Mouse (Mus musculus) large intestine, adult 2 months (tissue): ENCODE measurements around the gene 2410015M20Rik. TPM values are rescaled to one million over a fixed set of nuclear protein-coding genes. Genes with fewer than 3 reads are reported as not detected.
A peak's percentile ranks its signal among the peaks of the same experiment; 100 is the strongest.
"Not testable (repeated sequence)": the region's sequence is repeated elsewhere in the genome, so short reads cannot be mapped to it uniquely, and the experiment has no call there.

Source experiments
- DNase-seq: peaks from one replicate; pipeline ENCODE4 v3.0.0-alpha.2; 2012; ENCODE audit warnings: low read depth, low spot score
- WGBS: fragments of 180-500 bp; shearing (Covaris S2); methylation state at CpG from one replicate; pipeline ENCODE4 v1.1.7; 2018; 5-methylcytosine and 5-hydroxymethylcytosine counted together
- polyA plus RNA-seq: library from polyadenylated mRNA; depleted of rRNA; stranded (reverse); fragments of >200 nt; gene quantifications from 2 replicates; pipeline ENCODE4 v1.2.3, GENCODE M21; 2012

The 2410015M20Rik gene
- polyA plus RNA-seq, 1 experiment: 202 TPM

DNA sequence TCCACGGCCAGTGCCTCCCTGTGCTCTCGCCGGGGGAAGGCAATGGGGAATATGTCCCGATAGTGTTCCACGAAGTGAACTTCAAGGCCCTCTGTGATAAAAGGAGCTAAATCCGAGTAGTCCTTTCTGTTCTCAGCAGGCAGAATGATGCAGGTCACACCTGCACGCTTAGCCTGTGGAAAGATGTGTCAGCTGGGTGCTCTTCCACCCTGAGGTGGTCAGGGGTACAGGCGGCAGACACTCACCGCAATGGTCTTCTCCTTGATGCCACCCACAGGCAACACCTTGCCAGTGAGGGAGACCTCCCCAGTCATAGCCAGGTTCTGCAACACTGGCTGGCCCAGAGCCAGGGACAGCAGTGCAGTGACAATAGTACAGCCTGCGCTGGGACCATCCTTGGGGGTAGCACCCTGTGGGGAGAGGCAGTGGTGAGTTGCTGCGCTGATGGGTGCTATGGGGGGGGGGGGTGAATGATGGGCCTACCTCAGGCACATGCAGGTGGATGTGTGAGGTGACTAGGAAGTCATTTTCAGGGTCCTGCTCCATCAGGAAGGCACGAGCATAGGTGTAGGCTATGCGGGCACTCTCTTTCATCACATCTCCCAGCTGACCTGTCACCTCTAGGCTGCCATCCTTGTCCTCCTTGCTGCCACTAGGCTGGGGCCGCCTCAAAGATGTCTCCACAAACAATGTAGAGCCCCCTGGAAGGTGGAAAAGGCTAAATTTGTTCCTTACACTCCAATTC lies 5.0 kb upstream of the 2410015M20Rik start:
- WGBS: 13% methylated on average over 14 of the region's 14 CpGs
- DNase-seq: no peak

DNA sequence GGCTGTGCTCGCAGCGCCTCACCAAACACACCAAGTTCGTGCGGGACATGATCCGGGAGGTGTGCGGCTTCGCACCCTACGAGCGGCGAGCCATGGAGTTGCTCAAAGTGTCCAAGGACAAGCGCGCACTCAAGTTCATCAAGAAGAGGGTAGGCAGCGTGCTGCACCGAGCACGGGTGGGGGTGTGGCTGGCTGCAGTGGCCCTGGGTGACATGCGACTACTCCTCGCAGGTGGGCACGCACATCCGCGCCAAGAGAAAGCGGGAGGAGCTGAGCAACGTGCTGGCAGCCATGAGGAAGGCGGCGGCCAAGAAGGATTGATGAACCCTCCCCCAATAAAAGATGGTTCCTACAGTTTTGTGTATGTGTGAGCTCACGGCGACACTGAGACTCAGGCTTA lies 4.3 kb upstream of the 2410015M20Rik start:
- not testable (repeated sequence) for DNase-seq
- under 1% methylated on average over 26 of the region's 26 CpGs for WGBS

DNA sequence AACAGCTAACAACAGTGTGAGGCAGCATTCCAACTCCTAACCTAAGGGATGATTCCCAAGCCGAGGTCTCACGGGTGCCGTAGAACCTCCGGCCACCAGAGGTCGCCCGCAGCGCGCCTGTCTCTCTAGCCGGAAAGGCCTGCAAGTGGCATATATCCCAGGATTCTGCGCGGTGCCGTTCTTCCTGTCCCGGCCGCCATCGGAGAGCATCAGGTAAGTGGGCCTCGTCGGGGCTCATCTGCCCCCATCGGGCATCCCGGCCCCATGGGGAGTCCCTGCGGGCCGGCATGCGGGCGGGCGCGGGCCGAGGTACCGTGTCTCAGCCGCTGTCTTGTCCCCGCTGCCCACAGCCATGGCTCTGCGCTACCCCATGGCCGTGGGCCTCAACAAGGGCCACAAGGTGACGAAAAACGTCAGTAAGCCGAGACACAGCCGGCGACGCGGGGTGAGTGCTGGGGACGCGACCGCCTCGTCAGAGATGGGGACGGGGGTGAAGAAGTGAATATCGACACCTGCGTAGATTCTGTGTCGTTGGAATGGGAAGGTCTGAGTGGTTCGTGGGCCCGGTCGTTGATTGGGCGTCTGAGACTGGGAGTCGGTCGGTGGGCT lies 3.8 kb upstream of the 2410015M20Rik start, which contains the start of gene Rpl36:
Gene Rpl36, plus strand, starts transcription at position 181 of the 609 bp plus-strand sequence.
- under 1% methylated on average over 52 of the region's 52 CpGs for WGBS
- peak; percentile 51 for DNase-seq

DNA sequence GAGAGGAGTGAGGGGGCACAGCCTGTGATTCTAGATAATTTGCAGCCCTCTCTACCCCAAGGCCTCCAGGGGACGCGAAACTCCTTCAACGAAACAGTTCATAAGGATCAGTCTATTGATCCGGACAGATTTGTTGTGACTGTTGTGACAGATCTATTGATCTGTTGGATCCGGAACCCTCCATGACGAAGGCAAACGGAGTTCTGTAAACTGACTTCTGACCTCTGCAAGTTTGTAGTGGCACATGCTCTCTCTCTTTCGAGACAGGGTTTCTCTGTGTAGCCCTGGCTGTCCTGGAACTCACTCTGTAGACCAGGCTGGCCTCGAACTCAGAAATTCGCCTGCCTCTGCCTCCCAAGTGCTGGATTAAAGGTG lies 3.0 kb upstream of the 2410015M20Rik start:
- 79% methylated on average over 10 of the region's 10 CpGs for WGBS
- not testable (repeated sequence) for DNase-seq

DNA sequence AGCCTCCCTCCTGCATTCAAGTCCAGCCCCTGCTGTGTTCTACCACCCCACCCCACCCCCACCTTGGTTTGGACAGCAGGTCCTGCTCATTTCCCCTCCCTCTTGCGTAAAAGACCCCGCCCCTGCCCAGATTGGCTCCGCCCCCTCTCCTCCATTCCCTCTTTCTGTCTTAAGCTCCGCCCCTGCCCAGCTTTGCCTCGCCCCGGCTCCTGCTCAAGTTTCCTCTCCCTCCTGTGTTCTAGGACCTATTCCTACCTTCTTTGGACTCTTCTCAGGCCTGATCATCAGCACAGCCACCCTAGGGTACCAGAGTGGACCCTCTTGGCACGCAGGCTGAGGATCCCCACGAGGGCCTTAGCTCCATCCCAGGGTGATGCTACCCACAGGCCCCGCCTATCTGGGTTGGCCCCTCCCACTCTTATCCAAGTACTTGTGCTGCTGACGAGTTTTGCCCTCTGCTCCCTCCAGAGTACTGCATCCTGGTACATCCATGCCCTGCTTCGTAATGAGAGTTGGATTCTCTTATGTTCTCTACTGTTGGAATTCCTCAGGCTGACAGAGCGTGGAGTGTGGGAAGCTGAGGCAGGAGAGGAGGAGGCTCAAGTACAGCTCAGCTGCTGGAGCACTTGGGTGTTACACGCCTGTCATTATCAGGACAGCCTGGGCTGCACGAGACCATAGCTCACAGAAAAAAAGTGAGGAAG lies 2.4 kb upstream of the 2410015M20Rik start:
- WGBS: 21% methylated on average over 14 of the region's 14 CpGs
- DNase-seq: no peak

DNA sequence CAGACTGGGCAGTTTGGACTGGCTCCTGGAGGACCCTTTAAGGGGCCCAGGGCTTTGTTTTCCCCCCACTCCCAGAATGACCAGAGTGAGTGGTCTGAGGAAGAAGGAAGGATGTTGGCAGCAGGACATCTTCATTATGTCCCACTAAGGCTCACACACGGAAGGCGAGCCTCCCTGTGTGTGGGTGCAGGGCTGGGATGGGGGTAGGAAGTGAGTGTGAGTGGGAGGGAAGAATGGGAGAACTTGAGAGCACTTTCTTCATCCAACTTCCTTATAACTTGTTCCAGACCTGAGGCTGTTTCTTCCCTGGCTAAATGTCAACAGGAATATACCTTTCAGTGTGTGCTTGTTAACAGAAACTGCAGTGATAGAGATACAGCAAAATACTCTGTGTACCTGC lies 1.8 kb upstream of the 2410015M20Rik start:
- no peak for DNase-seq
- WGBS: 77% methylated on average over 2 of the region's 2 CpGs

DNA sequence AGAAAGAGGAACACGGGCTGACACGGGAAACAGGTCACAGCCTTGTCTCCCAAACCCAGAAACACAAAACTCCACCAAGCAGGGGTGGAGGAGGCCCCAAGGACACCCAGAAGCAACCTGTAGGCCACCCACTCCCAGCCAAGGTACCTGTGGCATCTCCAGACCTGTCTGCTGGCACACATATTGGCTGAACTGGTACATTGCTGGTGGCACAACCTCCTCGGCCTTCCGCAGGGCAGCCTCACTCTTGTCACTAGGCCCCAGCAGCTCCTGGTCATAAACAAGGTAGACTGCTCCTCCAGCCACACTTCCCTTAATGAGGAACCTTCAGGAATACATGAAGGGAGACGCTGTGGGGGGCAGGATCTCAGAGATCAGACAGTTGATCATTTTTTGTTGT lies 872 bp downstream of the 2410015M20Rik start:
- 17% methylated on average over 5 of the region's 5 CpGs for WGBS
- DNase-seq: no peak

DNA sequence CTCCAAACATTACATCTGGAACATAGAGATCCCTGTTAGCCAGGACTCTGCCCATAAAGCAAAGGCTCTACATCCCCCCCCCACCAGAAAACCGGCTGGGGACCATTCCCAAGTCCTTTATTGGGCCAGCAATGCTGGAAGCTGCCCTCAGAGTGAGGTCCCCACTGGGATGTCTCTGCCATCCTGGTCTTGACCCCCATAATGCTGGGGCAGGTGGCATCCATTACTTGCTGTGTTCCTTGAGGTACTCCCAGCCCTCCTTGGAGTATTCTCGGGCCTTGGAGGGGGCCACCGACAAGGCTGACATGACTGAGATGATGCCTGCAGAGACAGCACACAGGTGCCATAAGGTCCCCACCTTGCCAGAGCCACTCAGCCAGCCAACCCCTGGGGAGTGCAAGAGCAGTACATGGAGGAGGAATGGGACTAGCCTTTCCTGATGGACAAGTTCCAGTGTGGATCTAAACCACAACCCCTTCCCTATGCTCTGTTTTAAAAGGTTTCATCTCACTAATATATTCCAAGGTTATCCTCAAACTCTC lies 2.0 kb downstream of the 2410015M20Rik start:
- 67% methylated on average over 3 of the region's 3 CpGs for WGBS
- DNase-seq: no peak

DNA sequence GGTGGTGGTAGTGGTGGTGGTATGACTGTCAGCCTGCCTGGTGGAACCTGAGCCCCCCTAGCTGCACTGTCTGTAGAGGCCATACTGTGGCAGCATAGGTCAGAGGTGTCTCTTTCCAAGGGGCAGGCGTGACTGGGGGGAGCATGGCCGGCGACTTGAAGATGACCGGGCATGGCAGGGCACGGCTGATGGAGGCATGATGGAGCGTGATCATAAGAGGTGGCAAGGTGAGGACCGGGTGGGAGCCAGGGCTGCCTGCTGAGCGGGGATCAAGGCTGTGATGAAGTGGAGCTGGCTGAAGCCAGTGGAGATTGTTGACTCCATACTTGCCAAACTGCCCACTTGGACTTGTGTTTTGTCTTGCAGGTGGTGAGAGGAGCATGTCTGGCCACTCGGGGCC lies 4.1 kb downstream of the 2410015M20Rik start:
- 84% methylated on average over 9 of the region's 9 CpGs for WGBS
- no peak for DNase-seq

DNA sequence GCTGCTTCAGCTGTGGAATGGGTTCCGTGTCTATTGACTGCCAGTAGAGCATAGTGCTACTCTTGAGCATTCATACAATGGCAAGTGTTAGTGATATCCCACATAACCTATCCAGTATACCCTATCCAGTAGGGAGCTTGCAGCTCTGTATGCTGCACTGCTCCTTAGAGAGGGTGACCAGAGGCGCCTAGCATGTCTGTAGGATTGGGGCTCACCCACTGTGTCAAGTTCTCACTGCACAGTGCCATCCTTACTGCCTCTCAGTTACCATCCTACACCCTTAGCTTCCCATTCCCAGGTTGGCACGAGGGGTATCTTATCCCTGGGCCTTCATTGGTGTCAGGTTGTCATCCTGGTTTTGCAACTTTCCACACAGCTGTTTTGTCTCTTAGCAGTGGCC lies 5.1 kb downstream of the 2410015M20Rik start:
- no peak for DNase-seq
- 78% methylated on average over 3 of the region's 3 CpGs for WGBS

DNA sequence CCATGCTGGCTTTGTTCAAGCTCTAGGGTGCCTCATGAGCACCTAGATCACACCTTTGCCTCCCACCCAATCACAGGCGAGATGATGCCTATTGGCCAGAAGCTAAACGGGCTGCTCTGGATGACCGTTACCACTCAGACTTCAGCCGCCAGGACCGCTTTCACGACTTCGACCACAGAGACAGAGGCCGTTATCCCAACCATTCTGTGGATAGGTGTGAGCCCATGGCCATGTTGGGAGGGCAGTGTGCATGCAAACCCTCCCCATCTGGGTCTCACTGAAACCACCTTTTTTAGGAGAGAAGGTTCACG lies 5.5 kb downstream of the 2410015M20Rik start:
- WGBS: 89% methylated on average over 9 of the region's 9 CpGs

DNA sequence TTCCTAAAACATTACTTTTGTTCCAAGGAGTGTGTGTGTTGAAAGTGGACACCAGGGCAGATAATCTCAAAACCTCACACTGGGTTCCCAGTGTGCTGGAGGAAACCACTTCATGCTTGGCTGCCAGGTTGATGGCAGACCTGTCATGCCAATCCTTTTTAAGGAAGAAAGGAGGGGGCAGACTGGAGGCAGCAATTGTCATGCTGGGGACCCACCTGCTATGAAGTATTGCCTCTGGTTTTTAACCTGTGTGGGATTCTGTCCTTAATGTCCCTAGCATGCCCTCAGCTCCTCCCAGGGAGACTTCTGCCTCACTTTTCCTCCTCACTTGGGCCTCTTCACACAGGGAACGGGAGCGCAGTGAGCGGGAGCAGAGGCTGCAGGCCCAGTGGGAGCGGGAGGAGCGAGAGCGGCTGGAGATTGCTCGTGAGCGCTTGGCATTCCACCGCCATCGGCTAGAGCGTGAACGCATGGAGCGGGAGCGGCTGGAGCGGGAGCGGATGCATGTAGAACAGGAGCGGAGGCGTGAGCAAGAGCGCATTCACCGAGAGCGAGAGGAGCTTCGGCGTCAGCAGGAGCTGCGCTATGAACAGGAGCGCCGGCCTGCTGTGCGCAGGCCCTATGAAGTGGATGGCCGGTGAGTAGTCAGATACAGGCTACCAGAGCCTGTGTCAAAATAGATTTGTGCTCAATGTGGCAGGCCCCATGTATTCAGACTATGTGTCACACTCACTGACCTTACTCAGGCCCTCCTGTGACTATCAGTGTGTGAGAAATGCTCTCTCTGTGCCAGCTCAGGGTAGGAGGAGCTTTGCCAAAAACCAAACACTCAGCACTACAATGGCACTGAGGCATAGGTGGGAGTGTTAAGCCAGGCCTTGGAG lies 6.1 kb downstream of the 2410015M20Rik start:
- WGBS: 96% methylated on average over 28 of the region's 28 CpGs
- no peak for DNase-seq

More for the DNA sequence above, 5.5 kb downstream of the 2410015M20Rik start:
- DNase-seq: no peak

DNA sequence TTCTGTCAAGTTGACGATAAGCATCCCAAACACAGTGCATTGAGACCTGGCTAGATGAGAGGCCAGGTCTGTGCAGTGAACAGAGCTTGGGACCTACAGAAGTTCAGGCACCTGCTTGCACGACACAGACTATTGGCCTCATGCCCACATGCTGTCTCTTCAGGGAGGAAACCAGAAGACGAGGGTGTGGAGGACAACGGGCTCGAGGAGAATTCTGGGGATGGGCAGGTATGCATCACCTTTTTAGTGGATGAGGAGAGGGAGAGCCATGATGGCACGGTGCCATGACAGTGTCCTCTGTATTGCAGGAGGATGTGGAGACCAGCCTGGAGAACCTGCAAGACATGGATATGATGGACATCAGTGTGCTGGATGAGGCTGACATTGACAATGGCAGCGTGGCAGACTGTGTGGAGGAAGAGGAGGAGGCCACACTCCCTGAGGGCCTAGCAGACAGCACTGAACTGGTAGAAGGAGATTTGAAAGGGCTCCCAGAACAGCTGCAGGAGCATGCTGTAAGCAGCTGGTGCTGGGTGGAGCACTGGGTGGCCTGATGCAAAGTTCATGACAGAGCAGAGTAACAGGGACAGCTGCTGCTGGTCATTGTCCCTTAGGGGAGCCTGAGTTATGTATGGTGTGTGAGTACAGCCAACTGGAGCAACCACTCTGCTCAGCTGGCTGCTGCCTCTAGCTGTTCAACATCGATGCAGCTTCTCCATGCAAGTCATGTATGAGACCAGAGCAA lies 15.9 kb downstream of the 2410015M20Rik start:
- DNase-seq: no peak
- WGBS: 58% methylated on average over 8 of the region's 8 CpGs

DNA sequence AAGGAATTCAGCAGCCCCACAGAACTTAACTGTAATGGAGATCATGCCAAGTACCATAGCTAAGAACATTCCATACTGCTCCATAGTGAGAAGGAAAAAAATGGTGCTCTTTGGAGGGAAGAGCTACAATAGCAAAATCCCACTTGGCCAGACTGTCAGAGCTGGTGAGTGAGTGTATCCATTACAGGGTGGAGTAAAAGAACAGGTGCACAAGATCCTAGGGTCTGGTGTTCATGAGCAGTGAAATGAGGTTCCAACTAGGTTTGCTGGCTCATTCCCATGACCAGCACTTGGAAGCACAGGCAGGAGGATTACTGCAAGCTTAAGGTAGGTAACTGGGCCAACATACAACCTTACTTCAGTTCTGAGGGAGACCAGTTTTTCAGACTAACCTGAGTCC lies 17.0 kb downstream of the 2410015M20Rik start:
- DNase-seq: no peak

DNA sequence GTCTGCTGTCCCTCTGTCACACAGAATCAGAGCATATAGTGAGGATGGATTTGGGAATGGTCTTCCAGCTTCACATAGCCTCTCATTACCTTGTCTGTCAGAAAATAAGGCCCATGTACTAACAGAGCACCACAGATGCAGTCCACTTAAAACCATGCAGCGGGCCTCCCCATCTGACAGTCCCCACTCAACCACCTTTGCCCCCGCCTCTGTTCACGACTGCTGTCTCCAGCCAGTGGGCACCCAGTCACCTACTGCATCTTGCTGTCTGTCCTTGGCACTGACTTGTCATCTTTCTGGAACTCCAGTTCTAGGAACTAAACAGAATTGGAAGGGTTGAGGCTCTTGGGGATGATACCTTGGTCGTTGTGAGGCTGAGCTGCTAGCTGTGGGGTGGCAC lies 20.6 kb downstream of the 2410015M20Rik start:
- WGBS: 90% methylated on average over 4 of the region's 4 CpGs
- DNase-seq: no peak

DNA sequence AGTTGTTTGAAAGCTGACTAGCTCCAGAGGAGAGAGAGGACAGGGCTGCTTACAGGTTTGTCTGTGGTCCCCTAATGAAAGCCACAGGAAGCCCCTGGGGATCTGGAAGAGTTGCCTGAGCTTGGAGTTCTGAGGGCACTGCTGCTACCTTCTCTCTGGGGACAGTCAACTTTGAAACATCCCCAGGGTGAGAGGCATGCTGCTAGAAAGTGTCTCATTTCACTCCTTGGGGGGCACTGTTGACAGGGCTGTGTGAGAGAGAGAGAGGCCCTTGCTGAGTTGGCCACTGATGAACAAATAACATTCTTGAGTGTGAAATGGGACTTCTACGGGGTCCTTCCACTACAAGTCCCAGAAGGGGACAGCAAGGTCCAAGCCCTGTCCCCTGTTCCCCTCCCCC lies 21.8 kb downstream of the 2410015M20Rik start:
- WGBS: 68% methylated on average over 1 of the region's 1 CpGs
- no peak for DNase-seq

DNA sequence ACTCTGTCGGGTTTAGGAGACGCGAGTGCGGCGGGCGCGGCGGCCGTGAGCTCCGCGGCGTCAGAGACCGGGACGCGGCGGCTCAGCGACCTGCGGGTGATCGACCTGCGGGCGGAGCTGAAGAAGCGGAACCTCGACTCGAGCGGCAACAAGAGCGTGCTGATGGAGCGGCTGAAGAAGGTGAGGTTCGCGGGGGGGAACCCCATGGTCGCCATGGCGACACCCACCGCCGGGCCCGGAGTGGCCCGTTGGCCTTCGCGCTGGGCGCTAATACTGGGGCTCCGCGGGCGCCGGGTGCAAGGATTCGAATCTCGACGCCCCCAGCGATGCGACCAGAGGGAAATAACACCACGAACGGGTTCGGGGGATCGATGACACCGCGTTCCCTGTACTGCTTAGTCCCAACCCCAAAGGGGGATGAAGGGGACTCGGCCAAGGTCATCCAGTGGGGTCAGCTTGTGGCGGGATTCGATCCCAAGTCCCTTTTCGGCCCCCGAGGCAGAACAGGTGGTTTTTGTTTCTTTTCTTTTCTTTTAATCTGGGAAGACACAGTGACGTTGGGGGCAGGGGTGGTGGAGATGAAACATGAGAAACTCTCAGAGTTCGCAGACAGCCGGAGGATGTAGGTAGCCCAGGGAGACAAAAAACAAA lies 24.3 kb downstream of the 2410015M20Rik start:
- DNase-seq: no peak
- under 1% methylated on average over 61 of the region's 61 CpGs for WGBS

DNA sequence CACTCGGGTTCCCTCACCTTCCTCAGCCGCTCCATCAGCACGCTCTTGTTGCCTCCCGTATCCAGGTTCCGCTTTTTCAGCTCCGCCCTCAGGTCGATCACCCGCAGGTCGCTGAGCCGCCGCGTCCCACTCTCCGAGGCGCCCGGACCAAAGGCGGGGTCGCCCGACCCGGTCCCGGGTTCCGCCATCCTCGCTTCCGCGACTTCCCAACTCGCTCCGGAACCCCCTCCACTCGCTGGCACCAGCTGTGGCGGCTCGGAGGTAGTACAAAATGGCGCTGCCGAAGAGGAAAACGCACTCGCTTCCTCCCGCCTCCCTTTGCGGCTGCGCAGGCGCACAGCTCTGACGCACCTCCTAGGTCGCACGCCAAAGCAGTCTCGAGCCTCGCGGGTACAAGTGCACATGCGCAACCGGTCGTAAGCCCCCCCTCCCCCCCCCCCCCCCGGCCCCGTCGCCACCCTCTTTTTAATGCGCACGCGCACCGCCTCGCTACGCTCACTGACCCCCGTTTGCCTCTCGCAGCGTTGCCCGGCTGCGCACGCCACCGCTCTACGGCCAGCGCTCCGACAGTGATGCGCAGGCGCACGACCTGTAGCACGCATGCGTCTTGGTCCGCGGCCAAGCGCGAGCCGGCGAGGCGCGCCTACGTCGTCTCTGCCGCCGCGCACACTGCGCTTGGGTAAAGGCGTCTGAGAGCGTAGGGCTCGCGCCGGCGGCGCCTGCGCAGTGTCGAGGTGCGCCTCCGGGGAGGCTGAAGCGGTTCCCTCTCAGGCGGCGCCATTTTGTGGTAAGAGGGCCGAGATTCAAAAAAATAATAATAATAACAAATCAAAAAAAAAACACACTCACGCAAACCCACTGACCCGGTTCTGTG lies 25.1 kb downstream of the 2410015M20Rik start, which contains the start of the genes Safb2 and Safb:
Gene Safb2, minus strand, starts transcription at position 329 of the 874 bp plus-strand sequence.
Gene Safb, plus strand, starts transcription at position 569 of the 874 bp plus-strand sequence.
- WGBS: 1% methylated on average over 91 of the region's 101 CpGs
- DNase-seq: peak; percentile 84
